Mouse (Mus musculus) left cerebral cortex, adult 2 months (tissue): ENCODE data around the gene Gm45194. TPM values are rescaled to one million over a fixed set of nuclear protein-coding genes. Genes with fewer than 3 reads are reported as not detected.

Source experiments
- DNase-seq, 2 experiments: peaks; one replicate each; pipeline ENCODE4 v3.0.0; 2021 to 2022; ENCODE audit warnings: low spot score in 2 of 2, mixed read lengths in 1 of 2; ENCODE audit errors: extremely low spot score in 1 of 2
- H3K27ac ChIP-seq: fragments of 200-600 bp; 2 replicates; pipeline ENCODE4 v1.8.1; 2022
- H3K4me3 ChIP-seq: fragments of 200-600 bp; 2 replicates; pipeline ENCODE4 v1.8.1; 2022
- CTCF ChIP-seq: fragments of 200-600 bp; IDR thresholded peaks from 2 replicates; pipeline ENCODE4 v1.8.1; 2022; ENCODE audit warnings: antibody characterized with exemption, mild to moderate bottlenecking, moderate library complexity
- intact Hi-C: fragments of 180-260 bp; cut with DNase I; formaldehyde crosslinking; loops from one replicate; pipeline ENCODE4 v1.15.1; 2025
- long read RNA-seq, 2 experiments: library from polyadenylated mRNA; stranded (forward); transcript quantifications; one replicate each; pipeline ENCODE4 v2.0.0; 2021; ENCODE audit warnings: borderline mapping rate in 2 of 2
- total RNA-seq, 2 experiments: library from RNA; stranded (reverse); gene quantifications; 2 replicates each; pipeline ENCODE4 v1.2.3; 2021

Gene Gm45194
- not detected for total RNA-seq
- long read RNA-seq, experiment 1, partial matches to known transcripts = 0 of 1 reads
- long read RNA-seq, experiment 1, other reads (novel, unspliced or antisense) = 1 of 1 reads
- long read RNA-seq, experiment 2, partial matches to known transcripts = 0 of 1 reads
- long read RNA-seq, experiment 2, other reads (novel, unspliced or antisense) = 1 of 1 reads

DNA sequence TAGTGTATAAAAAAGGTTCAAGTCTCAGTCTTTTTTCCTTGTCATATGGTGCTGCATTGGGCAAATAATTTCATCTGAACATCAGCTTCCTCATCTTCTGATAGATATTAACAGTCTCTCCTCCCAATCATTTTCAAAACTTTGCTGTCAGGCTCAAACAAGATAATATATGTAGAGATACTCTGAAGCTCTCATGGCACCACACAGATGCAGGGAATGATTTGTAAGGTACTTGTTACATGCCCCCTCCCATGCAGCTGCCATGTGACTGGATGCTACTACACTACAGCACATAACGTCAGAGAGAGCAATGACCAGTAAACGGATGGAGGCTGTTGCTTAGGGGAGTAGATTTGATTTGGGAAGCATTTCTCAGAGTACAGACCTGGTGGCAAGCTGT is at the start of gene Gm45194:
Gene Gm45194, plus strand, starts transcription at position 301 of the 400 bp plus-strand sequence.
- no peak for TF ChIP-seq CTCF
- Histone ChIP-seq H3K27ac (no peak within 1 kb of the TSS), H3K4me3 (no peak within 1 kb of the TSS)
- no peak for DNase-seq
- intact Hi-C loops = no loop called here

DNA sequence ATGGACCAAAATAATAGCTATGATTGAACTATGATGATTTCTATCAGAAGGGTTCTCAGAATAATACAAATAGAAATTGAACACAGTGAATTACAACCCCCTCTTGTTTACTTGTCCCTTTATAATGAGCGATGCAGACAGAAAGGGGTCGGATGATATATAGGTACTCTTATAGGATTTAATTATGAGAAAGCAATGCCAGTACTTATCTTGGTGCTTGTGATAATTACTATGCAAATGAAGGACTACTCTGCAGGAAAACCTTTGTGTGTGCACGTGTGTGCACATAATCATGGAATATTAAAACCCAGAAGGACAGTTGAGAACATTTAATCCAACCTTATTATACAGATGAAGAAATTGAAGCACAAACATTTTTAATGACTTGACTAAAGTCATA is 35.3 kb upstream of the Gm45194 start:
- H3K27ac ChIP-seq = no peak overlapping the region
- intact Hi-C loops = no loop called here
- TF ChIP-seq CTCF = no peak
- no peak overlapping the region for H3K4me3 ChIP-seq
- no peak for DNase-seq

DNA sequence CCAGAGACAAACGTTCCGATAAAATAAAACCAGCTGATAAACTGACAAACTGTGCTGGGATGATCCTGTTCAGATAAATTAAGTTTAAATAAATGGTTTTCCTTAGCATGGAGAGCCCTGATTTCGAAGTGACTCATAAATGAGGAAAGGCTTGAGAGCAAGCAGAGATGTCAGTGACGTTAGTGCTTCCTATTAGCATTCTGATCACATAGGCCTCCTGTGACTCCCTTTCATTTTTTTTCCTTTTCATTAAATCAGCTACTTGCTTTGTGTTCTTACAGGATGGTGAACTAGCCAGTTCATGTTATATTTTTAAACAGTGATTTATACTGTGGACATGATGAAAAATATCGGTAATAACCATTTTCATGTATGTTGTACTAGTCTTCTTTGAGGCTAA is 9.9 kb upstream of the Gm45194 start:
- intact Hi-C loops = no loop called here
- no peak overlapping the region for H3K4me3 ChIP-seq
- TF ChIP-seq CTCF = no peak
- H3K27ac ChIP-seq = no peak overlapping the region
- DNase-seq = no peak

DNA sequence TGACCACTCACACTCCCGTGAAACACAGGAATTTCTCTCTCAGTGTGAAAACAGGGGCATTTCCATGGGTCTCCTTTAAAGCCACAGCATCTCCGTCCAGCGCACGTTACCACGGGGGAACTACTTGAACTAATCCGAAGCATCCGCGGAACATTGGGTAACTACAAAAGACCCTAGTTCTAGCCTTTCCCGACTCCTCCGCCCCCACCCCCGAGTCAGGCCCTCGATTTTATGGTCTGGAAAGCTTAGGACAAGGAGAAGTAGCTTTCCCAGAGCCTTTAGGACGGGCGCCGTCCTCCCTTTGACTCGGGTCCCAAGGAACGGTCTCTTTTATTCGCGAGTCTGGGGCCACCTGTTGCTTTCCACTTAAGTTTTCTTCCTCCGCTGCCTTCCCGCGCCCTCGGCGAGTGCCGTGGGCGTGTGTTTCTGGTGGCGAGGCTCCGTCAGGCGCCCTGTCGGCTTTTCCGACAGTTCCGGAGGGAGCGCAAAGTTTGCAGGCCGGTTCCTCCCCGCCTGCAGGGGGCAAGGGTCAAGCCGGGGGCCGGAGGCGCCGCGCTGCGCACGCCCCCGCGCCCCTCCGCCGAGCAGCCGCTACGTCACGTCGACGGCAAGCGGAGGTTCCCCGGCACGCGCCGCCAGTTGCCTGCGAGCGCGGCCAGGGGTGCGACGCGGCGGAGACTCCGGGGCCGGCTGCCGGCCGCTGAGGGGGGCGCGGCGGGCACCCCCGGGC is 3.3 kb downstream of the Gm45194 start:
- no peak for DNase-seq
- 0 out of 2 replicates have a peak overlapping the region, but pooled peaks have one; percentile 23 for H3K4me3 ChIP-seq
- H3K27ac ChIP-seq = no peak overlapping the region
- no peak for TF ChIP-seq CTCF
- intact Hi-C loops = no loop called here

DNA sequence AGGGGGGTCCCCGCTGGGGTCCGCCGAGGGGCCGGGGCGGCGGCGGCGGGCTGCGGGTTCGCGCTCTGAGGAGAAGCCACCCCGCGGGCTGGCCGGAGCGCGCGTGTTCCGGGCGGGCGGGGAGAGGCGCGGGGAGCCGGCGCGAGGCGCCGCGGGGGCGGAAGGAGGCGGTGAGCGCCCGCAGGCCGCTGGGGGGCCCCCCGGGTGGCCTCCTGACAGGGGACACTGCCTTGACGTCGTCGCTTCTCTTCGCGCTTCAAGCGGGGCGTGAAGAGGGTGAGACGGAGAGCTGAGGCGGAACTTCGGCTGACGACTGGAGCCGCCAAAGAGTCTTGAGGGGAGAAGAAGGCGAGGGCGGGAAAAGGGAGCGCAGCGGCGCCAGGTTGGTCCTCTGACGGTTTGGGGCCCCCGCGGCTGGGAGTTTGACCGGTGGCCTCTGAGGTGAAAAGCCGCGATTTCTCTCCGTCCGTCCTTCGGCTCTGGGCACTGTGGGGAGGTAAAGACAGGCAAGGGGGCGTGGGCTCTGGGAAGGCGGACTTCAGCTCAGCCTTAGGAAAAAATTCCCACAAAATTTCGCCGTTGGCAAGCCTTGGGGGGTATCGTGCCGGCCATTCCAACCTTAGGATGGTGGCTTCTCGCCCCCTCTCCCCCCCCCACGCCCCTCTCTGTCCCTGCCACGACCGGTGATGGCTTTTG is 4.0 kb downstream of the Gm45194 start:
- no peak for DNase-seq
- TF ChIP-seq CTCF = no peak
- Histone ChIP-seq H3K27ac (no peak overlapping the region), H3K4me3 (peak overlapping the region; percentile 21)
- intact Hi-C loops = no loop called here

DNA sequence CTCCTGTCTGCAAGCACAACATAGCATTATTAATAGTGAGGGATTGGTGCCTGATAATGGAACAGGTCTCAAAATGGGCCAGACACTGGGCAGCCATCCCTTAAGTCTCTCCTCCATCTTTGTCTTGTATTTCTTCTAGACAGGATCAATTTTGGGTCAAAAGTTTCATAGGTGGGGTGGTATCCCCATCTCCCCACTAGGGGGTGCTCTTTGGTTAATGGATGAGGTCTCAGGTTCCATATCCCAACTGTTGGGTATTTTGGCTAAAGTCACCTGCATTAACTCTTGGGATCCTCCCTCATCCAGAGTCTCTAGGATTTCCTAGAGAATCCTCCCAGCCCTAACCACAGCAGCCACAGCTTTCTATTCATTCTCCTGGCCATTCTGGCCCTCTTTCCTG is 26.2 kb downstream of the Gm45194 start:
- intact Hi-C loops = loop anchor here (10.0 kb wide), 1 partner anchor 427 kb away; no protein-coding TSS in a partner anchor

DNA sequence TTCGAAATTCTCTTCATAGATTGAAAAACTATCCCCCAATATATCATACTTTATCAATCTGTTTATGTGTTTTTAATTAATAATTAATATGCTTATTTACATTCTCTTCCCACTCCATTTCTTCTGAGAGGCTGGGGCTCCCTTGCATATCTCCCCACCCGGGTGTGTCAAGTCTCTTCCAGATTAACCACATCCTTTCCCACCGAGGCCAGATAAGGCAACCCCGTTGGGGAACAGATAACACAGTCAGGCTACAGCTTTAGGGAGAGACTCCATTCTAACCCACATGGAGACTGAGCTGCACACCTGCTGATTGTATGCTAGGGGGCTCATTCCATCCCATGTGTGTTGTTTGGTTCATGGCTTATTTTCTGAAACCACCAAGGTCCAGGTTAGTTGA is 69.7 kb downstream of the Gm45194 start:
- TF ChIP-seq CTCF = no peak
- intact Hi-C loops = no loop called here

More for the DNA sequence above, 26.2 kb downstream of the Gm45194 start:
- Histone ChIP-seq H3K4me3 (no peak overlapping the region), H3K27ac (no peak overlapping the region)
- no peak for DNase-seq
- no peak; the same call in 1 of the 2 replicates for TF ChIP-seq CTCF

DNA sequence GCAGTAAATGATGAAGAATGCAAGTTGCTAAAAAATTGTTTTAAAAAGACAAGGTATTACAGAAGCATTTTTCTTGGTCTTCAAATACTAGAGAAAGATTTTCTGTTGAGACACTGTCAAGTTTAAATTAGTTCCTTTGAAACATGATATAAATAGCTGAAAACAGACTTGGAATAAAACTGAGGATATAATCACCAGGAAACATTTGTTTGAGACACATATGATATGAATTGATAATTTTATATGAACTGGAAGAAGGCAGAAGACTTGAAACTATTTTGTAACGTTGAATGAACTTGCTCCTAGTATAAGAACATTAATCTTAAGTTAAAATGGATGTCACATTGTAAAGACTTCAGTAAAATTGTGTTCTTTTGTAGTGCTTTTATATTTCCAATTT is 108.5 kb downstream of the Gm45194 start:
- Histone ChIP-seq H3K4me3 (no peak overlapping the region), H3K27ac (no peak overlapping the region)
- intact Hi-C loops = no loop called here
- no peak for TF ChIP-seq CTCF
- no peak for DNase-seq

More for the DNA sequence above, 69.7 kb downstream of the Gm45194 start:
- Histone ChIP-seq H3K4me3 (no peak overlapping the region), H3K27ac (no peak overlapping the region)
- no peak for DNase-seq

DNA sequence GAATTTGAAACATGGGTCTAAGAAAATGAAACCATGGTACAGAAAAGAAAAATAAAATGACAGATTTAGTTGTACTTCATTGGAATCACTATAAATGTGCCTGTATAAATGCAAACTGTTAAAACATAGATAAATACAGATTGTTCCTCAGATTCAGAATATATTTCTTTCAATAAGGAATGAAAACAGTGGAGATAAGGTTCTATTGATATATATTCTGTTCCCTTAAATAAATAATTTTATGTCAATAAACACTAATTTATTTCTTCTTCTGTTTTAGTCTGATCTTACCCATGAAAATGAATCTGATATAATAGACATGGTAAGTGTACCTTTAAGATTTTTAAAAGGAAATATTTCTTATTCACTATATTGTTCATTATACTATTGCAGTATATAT is 119.5 kb downstream of the Gm45194 start, which contains the start of gene Tex16:
Gene Tex16, plus strand, starts transcription at position 301 of the 400 bp plus-strand sequence.
- intact Hi-C loops = no loop called here
- no peak within 1 kb of the TSS for H3K27ac ChIP-seq
- DNase-seq = no peak
- no peak within 1 kb of the TSS for H3K4me3 ChIP-seq
- no peak for TF ChIP-seq CTCF

DNA sequence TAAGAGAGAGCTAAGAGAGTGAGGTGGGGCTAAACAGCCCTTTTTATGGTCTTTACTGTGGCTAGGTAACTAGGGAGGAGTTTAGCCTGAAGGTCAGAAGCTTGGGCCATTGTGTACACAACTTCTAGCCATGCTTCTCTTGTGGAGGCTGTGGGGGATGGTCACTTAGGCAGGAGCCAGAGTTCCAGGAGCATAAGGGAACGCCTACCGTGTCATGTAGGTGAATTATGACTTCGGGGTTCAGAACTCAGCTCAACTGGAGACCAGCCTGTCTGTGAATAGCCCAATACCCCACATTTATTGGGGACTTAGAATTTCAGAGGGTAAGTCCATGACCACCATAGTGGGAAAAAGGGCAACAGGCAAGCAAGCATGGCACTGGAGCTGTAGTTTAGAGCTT is 347.6 kb downstream of the Gm45194 start, which contains the start of gene 4933403O08Rik:
Gene 4933403O08Rik, plus strand, starts transcription at position 301 of the 400 bp plus-strand sequence.
- Histone ChIP-seq H3K27ac (no peak within 1 kb of the TSS), H3K4me3 (no peak within 1 kb of the TSS)
- no peak for DNase-seq
- intact Hi-C loops = no loop called here
- no peak for TF ChIP-seq CTCF

DNA sequence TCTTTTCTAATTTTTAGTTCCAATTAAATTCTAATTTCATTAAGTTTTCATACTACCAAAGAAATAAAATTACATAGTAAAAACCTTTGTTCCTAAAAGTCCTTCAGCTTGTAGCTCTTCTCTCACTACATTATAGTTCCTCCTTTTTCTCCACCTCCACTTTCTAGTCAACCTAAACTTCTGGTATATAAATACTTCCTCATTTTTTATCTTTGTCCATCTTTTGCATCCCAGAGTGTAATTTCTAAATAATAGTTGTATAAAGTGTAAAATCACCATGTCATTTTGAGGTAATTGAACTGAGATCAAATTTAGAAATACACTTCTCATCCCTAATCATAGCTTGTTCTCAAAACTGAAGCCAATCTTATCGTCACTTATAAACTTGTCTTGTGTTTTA is 351.7 kb downstream of the Gm45194 start:
- no peak for DNase-seq
- Histone ChIP-seq H3K27ac (no peak overlapping the region), H3K4me3 (no peak overlapping the region)
- intact Hi-C loops = no loop called here
- TF ChIP-seq CTCF = no peak

DNA sequence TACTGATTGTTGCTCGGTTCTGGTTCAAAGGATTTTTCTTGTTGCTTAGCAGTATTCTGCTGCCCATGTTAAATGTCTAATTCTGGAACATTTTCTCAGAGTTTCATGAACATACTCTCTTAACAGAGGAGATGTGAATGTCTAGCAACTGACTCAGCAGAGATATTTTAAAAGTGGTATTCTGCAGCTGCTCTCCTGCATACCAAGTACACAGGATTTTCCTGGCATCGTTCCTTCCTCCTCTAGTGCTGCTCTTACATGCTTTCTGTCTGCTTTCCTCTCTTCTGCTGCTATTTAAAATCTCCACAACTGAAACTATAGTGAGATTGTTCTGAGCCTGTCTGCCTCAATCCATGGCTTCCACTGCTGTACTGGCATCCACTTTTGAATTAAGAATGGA is 364.3 kb downstream of the Gm45194 start:
- no peak for TF ChIP-seq CTCF
- Histone ChIP-seq H3K4me3 (no peak overlapping the region), H3K27ac (no peak overlapping the region)
- intact Hi-C loops = no loop called here
- peak in 1 of 2 experiments; percentile 7 for DNase-seq
